Mouse (Mus musculus) heart, adult 2 months (tissue): Measurements from ENCODE around the gene 9030612E09Rik.

ENCODE experiments used
- CTCF ChIP-seq: fragments of 200-600 bp; IDR thresholded peaks from 2 replicates; pipeline ENCODE4 v1.8.1; 2022; ENCODE audit warnings: antibody characterized with exemption, mild to moderate bottlenecking, moderate library complexity
- EP300 ChIP-seq: fragments of 200-500 bp; IDR thresholded peaks from 2 replicates; pipeline ENCODE4 v1.6.1; 2011; ENCODE audit warnings: low read depth, low read length, control low read depth; ENCODE audit not compliant: insufficient read depth
- POLR2A ChIP-seq: fragments of 200-500 bp; IDR thresholded peaks from 2 replicates; pipeline ENCODE4 v1.6.1; 2011; ENCODE audit warnings: mild to moderate bottlenecking, low read depth, low read length, control low read depth; ENCODE audit not compliant: insufficient read depth

DNA sequence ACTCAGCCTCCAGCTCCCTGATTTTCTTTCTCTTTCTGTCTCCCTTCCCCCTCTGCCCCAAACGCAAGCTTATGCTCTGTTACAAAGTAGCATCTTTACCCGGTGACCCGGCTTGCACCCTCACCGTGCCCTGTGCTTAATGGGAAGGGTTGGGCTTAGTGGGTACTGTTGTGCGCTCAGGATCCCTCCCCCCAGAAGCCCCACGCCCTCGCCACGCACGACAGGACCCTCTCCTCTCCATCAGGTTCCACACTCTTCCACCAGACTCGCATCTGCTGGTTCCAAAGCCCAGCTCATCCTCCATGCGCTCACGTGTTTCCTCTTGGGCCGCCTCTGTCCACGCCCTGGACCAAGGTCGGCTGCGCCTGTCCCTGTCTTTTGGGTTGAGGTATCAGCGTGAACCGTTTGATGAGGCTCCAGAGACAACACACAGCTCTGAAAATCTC lies 675 bp downstream of the 9030612E09Rik start:
- TF ChIP-seq CTCF (no peak), EP300 (no peak), POLR2A (no peak)
